Mouse (Mus musculus): ENCODE measurements around the gene Exoc4. TPM values are rescaled to one million over a fixed set of nuclear protein-coding genes. Genes with fewer than 3 reads are reported as not detected.
A peak's percentile ranks its signal among the peaks of the same experiment; 100 is the strongest.

Gene Exoc4
- polyA plus RNA-seq (2015; fragmentation: Nextera tagmentation; extraction: Ambion mirVana) = 38.8 and 40.7 TPM in 2 replicates

GRCm38 (mm10) chr6:33248894-33249758, at the start of gene Exoc4:
Exoc4 (plus strand) TSS chr6:33249085.
- ATAC-seq (ENCODE audit: low FRiP score) = peak; percentile 100
- peak within 1 kb of the TSS; percentile 85 for H3K4me3 ChIP-seq (replicated peaks)
- H3K27ac ChIP-seq (replicated peaks) = peak within 1 kb of the TSS; percentile 74
- H3K9ac ChIP-seq (replicated peaks) = peak within 1 kb of the TSS; percentile 92
- H3K4me2 ChIP-seq = peak within 1 kb of the TSS; percentile 81
- H3K4me1 ChIP-seq = peaks cover 15% of the 10 kb centered on the region
- under 1% methylated on average over 30 of the region's 34 CpGs for WGBS
- H3K9me3 ChIP-seq (replicated peaks) = no peaks in the 10 kb centered on the region
- H3K36me3 ChIP-seq = no peaks in the 10 kb centered on the region
- H3K27me3 ChIP-seq (replicated peaks) = no peaks in the 10 kb centered on the region

GRCm38 (mm10) chr6:33218780-33219179, 30.1 kb upstream of the Exoc4 start:
- Histone ChIP-seq H3K4me2 (no peak overlapping the region), H3K9ac (replicated peaks) (no peak overlapping the region), H3K4me3 (replicated peaks) (no peak overlapping the region), H3K9me3 (replicated peaks) (no peaks in the 10 kb centered on the region), H3K36me3 (no peaks in the 10 kb centered on the region), H3K4me1 (no peaks in the 10 kb centered on the region), H3K27ac (replicated peaks) (no peak overlapping the region), H3K27me3 (replicated peaks) (no peaks in the 10 kb centered on the region)
- 80% methylated on average over 3 of the region's 3 CpGs for WGBS
- ATAC-seq (ENCODE audit: low FRiP score) = no peak

- Histone ChIP-seq H3K27ac (replicated peaks) (no peak overlapping the region), H3K9me3 (replicated peaks) (no peaks in the 10 kb centered on the region), H3K4me2 (no peak overlapping the region), H3K9ac (replicated peaks) (no peak overlapping the region), H3K4me1 (peaks cover 13% of the 10 kb centered on the region), H3K36me3 (no peaks in the 10 kb centered on the region), H3K27me3 (replicated peaks) (no peaks in the 10 kb centered on the region), H3K4me3 (replicated peaks) (no peak overlapping the region)
- ATAC-seq (ENCODE audit: low FRiP score) = no peak
- 52% methylated on average over 1 of the region's 1 CpGs for WGBS
Observed at GRCm38 (mm10) chr6:33226700-33227099, 22.2 kb upstream of the Exoc4 start.

DNA sequence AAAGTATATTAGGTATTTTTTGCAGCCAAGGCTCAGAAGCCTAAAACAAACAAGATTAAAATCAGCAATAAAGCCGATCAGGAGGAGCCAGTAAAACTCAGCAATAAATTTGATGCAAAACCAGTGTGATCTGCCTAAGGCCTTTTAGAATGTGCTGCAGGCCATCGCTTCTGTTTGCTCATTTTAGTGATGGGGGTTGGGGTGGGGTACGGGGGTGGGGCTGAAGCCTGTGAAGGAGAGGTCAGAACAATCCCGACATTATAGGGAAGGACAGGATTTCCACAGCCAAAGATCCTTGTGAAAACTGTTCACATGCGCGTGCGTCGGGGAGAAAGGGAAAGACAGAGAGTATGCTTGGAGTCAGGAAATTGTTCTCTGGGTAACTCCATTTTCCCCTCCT, 21.5 kb upstream of the Exoc4 start:
- peaks cover 13% of the 10 kb centered on the region for H3K4me1 ChIP-seq
- WGBS = 44% methylated on average over 8 of the region's 8 CpGs
- H3K4me3 ChIP-seq (replicated peaks) = no peak overlapping the region
- H3K4me2 ChIP-seq = no peak overlapping the region
- no peaks in the 10 kb centered on the region for H3K36me3 ChIP-seq
- 0 out of 2 replicates have a peak overlapping the region, but pooled peaks have one; percentile 3 for H3K27ac ChIP-seq (replicated peaks)
- no peak for ATAC-seq (ENCODE audit: low FRiP score)
- H3K9me3 ChIP-seq (replicated peaks) = no peaks in the 10 kb centered on the region
- H3K9ac ChIP-seq (replicated peaks) = no peak overlapping the region
- H3K27me3 ChIP-seq (replicated peaks) = no peaks in the 10 kb centered on the region

DNA sequence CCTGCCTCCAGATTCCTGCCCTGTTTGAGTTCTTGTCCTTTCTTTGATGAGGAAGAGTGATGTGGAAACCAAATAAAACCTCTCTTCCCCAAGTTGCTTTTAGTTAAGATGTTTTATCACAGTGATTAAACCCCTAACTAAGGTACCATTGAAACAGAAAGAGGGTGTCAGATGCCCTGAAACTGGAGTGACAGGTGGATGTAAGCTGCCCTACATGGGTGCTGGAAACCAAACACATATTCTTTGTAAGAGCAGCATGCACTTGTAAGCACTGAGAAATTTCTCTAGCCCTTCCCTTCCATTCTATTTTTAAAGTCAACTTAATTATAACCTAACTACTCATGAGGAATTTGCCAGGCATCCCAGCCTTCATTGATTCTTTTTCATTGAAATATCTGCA, 7.6 kb upstream of the Exoc4 start:
- Histone ChIP-seq H3K4me2 (no peak overlapping the region), H3K36me3 (no peaks in the 10 kb centered on the region), H3K4me3 (replicated peaks) (no peak overlapping the region), H3K9ac (replicated peaks) (no peak overlapping the region), H3K4me1 (no peaks in the 10 kb centered on the region), H3K27me3 (replicated peaks) (no peaks in the 10 kb centered on the region), H3K27ac (replicated peaks) (no peak overlapping the region), H3K9me3 (replicated peaks) (no peaks in the 10 kb centered on the region)
- no peak for ATAC-seq (ENCODE audit: low FRiP score)

DNA sequence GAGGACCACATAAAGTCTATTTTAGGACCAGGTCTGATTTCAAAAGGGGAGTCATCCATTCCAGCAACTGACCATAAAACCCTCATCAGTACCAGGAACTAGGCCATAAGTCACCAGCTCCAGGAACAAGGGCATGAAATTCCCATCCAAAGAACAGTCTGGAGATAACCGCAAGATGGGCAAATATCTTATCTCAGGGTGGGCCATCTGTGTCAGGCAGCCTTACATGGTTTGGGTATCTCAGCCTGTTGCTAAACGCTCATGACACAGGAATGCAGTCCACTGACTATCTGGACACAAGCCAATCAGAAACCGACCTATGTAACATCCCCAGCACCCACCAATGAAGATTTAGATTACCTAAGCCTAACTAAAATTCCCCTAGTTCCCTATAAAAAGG, 4.3 kb upstream of the Exoc4 start:
- Histone ChIP-seq H3K27me3 (replicated peaks) (no peaks in the 10 kb centered on the region), H3K27ac (replicated peaks) (no peak overlapping the region), H3K4me3 (replicated peaks) (no peak overlapping the region), H3K4me2 (no peak overlapping the region), H3K9me3 (replicated peaks) (no peaks in the 10 kb centered on the region), H3K36me3 (no peaks in the 10 kb centered on the region), H3K4me1 (no peaks in the 10 kb centered on the region), H3K9ac (replicated peaks) (no peak overlapping the region)
- WGBS = 85% methylated on average over 3 of the region's 3 CpGs
- no peak for ATAC-seq (ENCODE audit: low FRiP score)

DNA sequence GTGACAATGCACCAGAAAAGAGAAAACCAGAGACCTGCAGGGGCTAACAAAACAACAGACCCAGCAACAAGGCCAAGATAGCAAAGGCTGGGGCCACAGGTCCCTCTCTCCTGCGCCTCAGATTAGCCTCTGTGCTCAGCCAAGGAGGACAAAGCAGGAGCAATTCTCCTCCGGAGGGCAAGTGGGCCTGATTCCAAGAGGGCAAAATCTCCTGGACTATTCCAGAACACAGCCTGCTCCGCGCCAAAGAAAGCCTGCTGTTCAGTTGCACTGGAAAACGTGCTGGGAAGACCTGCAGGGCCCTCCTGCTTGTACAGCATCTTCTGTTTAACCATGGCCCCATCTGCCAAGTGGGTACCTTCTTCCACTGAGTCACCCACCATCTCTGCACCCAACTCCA, 1.7 kb upstream of the Exoc4 start:
- peaks cover 15% of the 10 kb centered on the region for H3K4me1 ChIP-seq
- H3K4me3 ChIP-seq (replicated peaks) = no peak overlapping the region
- no peaks in the 10 kb centered on the region for H3K9me3 ChIP-seq (replicated peaks)
- no peak overlapping the region for H3K4me2 ChIP-seq
- no peak overlapping the region for H3K27ac ChIP-seq (replicated peaks)
- ATAC-seq (ENCODE audit: low FRiP score) = no peak
- H3K36me3 ChIP-seq = no peaks in the 10 kb centered on the region
- 83% methylated on average over 5 of the region's 5 CpGs for WGBS
- no peak overlapping the region for H3K9ac ChIP-seq (replicated peaks)
- H3K27me3 ChIP-seq (replicated peaks) = no peaks in the 10 kb centered on the region

DNA sequence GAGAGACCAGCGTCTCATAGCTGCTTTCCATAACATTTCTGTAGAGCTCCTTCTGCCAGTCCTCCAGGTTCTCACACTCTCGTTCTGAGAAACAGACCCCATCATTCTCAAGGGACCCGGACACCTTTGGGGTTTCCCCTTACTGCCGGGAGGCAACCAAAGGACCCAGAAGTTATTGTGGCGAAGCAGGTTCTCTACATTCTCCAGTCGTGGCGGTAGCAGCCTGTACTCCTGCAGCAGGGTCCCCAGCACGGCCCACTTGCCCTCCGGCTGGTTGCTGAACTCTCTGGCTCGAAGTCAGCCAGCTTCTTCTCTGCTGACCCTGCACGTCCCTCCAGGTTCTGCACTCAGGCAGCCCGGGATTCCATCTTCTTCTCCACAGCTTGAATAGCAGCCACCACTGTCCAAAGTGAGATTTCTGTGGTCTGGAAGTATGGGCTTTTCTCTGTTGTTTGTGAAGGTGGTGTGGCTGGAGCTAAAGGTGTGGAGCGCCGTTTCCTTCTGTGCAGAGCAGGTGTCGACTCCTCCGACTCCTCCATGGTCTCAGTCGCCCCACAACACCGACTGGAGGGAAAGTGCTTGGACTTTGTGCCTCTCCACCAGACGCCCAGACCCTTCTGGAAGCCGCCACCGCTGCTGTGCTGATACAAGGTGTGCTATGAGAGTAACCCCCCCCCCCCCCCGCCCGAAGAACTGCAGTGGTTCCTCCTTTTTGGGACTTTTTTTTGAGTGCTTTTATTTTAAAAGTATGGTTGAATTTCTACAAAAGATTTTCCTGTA, 1.1 kb upstream of the Exoc4 start:
- WGBS = 93% methylated on average over 23 of the region's 23 CpGs
- no peak overlapping the region for H3K9ac ChIP-seq (replicated peaks)

DNA sequence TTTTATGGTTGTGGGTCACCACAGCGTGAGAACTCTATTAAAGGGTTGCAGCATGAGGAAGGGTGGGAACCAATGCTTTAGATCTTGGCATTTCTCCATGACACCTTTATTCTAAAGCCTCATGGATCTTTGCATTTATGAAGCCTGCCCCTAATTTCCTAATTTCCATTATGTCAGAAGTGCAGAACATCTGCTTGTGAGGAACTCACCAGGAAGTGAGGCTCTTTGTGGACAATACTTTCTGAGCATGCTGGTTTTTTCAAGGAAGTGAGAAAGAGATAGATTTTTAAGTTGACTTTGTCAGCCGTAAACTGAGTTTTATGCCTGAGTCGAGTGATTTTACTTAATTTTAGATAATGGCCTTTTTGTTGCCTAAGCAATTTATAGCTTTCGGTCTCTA, 7.8 kb downstream of the Exoc4 start:
- no peak for ATAC-seq (ENCODE audit: low FRiP score)
- Histone ChIP-seq H3K36me3 (no peaks in the 10 kb centered on the region), H3K9ac (replicated peaks) (no peak overlapping the region), H3K4me2 (no peak overlapping the region), H3K27ac (replicated peaks) (no peak overlapping the region), H3K9me3 (replicated peaks) (no peaks in the 10 kb centered on the region), H3K27me3 (replicated peaks) (no peaks in the 10 kb centered on the region), H3K4me3 (replicated peaks) (no peak overlapping the region), H3K4me1 (peaks cover 15% of the 10 kb centered on the region)
- 53% methylated on average over 4 of the region's 4 CpGs for WGBS

More for the DNA sequence above, 1.1 kb upstream of the Exoc4 start:
- Histone ChIP-seq H3K4me2 (no peak overlapping the region), H3K4me1 (peaks cover 15% of the 10 kb centered on the region), H3K27ac (replicated peaks) (no peak overlapping the region), H3K9me3 (replicated peaks) (no peaks in the 10 kb centered on the region), H3K36me3 (no peaks in the 10 kb centered on the region), H3K27me3 (replicated peaks) (no peaks in the 10 kb centered on the region), H3K4me3 (replicated peaks) (no peak overlapping the region)
- ATAC-seq (ENCODE audit: low FRiP score) = no peak

DNA sequence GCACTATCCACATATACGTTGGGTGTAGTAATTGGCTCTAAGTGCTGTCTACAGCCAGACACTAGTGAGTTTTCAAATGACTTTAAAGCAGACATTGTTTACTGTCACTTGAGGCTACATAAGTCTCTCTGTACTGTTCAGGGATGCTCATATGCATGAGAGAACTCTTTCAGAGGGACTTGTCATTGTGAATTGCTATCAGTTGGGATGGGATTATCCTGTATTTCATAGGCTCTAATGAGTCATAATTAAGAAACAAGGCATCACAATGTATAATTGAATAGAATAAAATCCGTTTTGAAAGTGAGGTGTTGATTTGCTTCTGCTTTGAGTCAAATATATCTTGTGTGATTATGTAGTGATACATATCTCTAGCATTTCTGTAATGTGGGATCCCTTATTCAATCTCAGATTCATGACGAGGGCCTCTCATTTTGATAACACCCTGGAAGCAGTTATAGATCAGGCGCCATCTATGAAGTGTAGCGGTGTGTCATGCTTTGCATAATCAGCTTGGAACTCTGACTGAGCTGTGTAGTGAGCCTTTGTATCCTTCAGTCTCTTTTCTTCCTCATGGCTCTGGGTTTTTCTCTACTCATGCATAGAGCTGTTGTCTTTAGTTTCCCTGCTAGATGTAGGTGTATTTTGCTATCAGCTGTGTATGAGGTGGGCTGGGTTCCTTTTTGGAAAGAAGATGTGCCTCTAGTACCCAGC, 8.3 kb downstream of the Exoc4 start:
- Histone ChIP-seq H3K9ac (replicated peaks) (no peak overlapping the region), H3K36me3 (no peaks in the 10 kb centered on the region), H3K4me3 (replicated peaks) (no peak overlapping the region), H3K27me3 (replicated peaks) (no peaks in the 10 kb centered on the region), H3K4me2 (no peak overlapping the region), H3K27ac (replicated peaks) (no peak overlapping the region), H3K4me1 (peaks cover 12% of the 10 kb centered on the region; the same call in 1 of the 2 replicates), H3K9me3 (replicated peaks) (no peaks in the 10 kb centered on the region)
- WGBS = 58% methylated on average over 5 of the region's 5 CpGs
- ATAC-seq (ENCODE audit: low FRiP score) = no peak

DNA sequence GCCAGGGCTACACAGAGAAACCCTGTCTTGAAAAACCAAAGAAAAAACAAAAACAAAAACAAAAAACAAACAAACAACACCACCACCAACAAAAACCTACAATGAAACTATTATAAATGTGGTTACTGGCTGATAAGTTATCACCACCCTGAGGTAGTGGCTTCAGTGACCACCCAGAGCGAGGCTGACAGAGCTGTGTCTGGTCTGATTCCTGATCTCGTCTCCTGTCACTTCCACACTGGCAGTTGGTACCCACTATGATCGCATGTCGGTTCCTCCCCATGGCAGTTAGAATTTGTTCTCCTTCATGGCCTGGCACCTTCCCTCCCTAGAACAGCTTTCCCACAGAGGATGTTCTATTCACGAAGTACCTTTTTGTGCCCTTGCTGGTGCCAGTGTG, 11.0 kb downstream of the Exoc4 start:
- Histone ChIP-seq H3K4me2 (no peak overlapping the region), H3K27ac (replicated peaks) (no peak overlapping the region), H3K9ac (replicated peaks) (no peak overlapping the region), H3K4me3 (replicated peaks) (no peak overlapping the region), H3K36me3 (no peaks in the 10 kb centered on the region; the same call in 1 of the 2 replicates), H3K27me3 (replicated peaks) (no peaks in the 10 kb centered on the region), H3K9me3 (replicated peaks) (no peaks in the 10 kb centered on the region), H3K4me1 (peaks cover 12% of the 10 kb centered on the region; the same call in 1 of the 2 replicates)
- 92% methylated on average over 5 of the region's 5 CpGs for WGBS
- ATAC-seq (ENCODE audit: low FRiP score) = no peak

All from neural tube, embryonic 15.5 days (tissue).